Mouse (Mus musculus) ovary, postnatal 10 days (tissue): ENCODE results near the gene Mapkbp1.
A peak's percentile ranks its signal among the peaks of the same experiment; 100 is the strongest.

Source experiments
- DNase-seq: peaks from one replicate; pipeline ENCODE4 v3.0.0; 2022; ENCODE audit warnings: low spot score

Gene Mapkbp1

GRCm38 (mm10) chr2:120008672-120009071 is 36.2 kb downstream of the Mapkbp1 start:
- DNase-seq, result no peak

GRCm38 (mm10) chr2:120011462-120012200 is 39.1 kb downstream of the Mapkbp1 start:
- no peak for DNase-seq

- DNase-seq, result no peak
These were observed 40.4 kb downstream of the Mapkbp1 start for GRCm38 (mm10) chr2:120012924-120013323.

- DNase-seq, result no peak
These were observed 41.5 kb downstream of the Mapkbp1 start for GRCm38 (mm10) chr2:120013831-120014486.

GRCm38 (mm10) chr2:120015882-120016281 is 43.4 kb downstream of the Mapkbp1 start:
- DNase-seq, result no peak

- no peak for DNase-seq
These were observed 45.1 kb downstream of the Mapkbp1 start for GRCm38 (mm10) chr2:120017599-120017998.

- no peak for DNase-seq
These were observed 51.8 kb downstream of the Mapkbp1 start for GRCm38 (mm10) chr2:120024337-120024736.

- DNase-seq, result peak; percentile 91
These were observed 54.8 kb downstream of the Mapkbp1 start, which contains the start of the genes Jmjd7 and Gm28042 for GRCm38 (mm10) chr2:120026984-120027949. Gene Jmjd7 (plus strand): TSS chr2:120027483. Gene Gm28042 (plus strand): TSS chr2:120027493.

- no peak for DNase-seq
These were observed 55.4 kb downstream of the Mapkbp1 start for GRCm38 (mm10) chr2:120027950-120028331.

- DNase-seq, result no peak
These were observed 57.9 kb downstream of the Mapkbp1 start for GRCm38 (mm10) chr2:120030380-120030779.

- no peak for DNase-seq
These were observed 60.4 kb downstream of the Mapkbp1 start, which contains the start of gene Pla2g4b for GRCm38 (mm10) chr2:120032726-120033467. Gene Pla2g4b (plus strand): TSS chr2:120033417.

- no peak for DNase-seq
These were observed 61.2 kb downstream of the Mapkbp1 start for GRCm38 (mm10) chr2:120033726-120034125.

GRCm38 (mm10) chr2:120037744-120038143 is 65.2 kb downstream of the Mapkbp1 start:
- DNase-seq, result no peak

- no peak for DNase-seq
These were observed 68.5 kb downstream of the Mapkbp1 start for GRCm38 (mm10) chr2:120040991-120041390.

GRCm38 (mm10) chr2:120044101-120044603 is 71.7 kb downstream of the Mapkbp1 start:
- no peak for DNase-seq

- DNase-seq, result no peak
These were observed 72.2 kb downstream of the Mapkbp1 start for GRCm38 (mm10) chr2:120044676-120045075.

- no peak for DNase-seq
These were observed 74.2 kb downstream of the Mapkbp1 start for GRCm38 (mm10) chr2:120046486-120047310.

GRCm38 (mm10) chr2:120048173-120048572 is 75.7 kb downstream of the Mapkbp1 start:
- no peak for DNase-seq

- DNase-seq, result peak; percentile 28
These were observed 77.3 kb downstream of the Mapkbp1 start for GRCm38 (mm10) chr2:120049632-120050274.

GRCm38 (mm10) chr2:120051405-120051804 is 78.9 kb downstream of the Mapkbp1 start:
- DNase-seq, result no peak
